Mouse (Mus musculus): ENCODE results near the gene Slc3a1. TPM values are rescaled to one million over a fixed set of nuclear protein-coding genes. Genes with fewer than 3 reads are reported as not detected.

Gene Slc3a1
- polyA plus RNA-seq, 1 experiment from 2014 or later: 11.1 TPM

DNA sequence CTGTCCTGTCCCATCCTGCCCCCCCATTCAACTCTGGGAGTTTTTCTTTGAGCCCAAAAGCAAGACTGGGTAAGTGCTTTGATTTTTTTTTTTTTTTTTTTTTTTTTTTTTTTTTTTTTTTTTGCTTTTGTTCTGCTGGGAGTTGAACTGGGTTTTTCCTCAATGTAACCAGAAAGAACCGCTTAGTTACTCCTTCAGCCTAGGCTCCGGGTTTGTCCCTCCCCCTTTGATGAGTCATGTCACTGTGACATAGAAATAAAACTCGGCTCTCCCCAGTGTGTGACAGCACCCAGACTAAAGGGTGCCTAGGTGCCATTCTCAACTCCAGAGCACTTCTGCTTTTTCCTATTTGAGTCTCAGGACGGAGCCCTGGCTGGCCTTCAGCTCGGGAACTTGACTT, 9.4 kb upstream of the Slc3a1 start:
- Histone ChIP-seq H3K4me1 (peaks cover 2% of the 10 kb centered on the region; the same call in 1 of the 2 replicates), H3K27me3 (no peaks in the 10 kb centered on the region), H3K9me3 (replicated peaks) (no peaks in the 10 kb centered on the region), H3K4me2 (no peak overlapping the region), H3K36me3 (no peaks in the 10 kb centered on the region), H3K4me3 (replicated peaks) (no peak overlapping the region), H3K27ac (no peak overlapping the region), H3K9ac (no peak overlapping the region)
- WGBS: 76% methylated on average over 5 of the region's 5 CpGs
- ATAC-seq (replicated peaks; ENCODE audit: low FRiP score): no peak

DNA sequence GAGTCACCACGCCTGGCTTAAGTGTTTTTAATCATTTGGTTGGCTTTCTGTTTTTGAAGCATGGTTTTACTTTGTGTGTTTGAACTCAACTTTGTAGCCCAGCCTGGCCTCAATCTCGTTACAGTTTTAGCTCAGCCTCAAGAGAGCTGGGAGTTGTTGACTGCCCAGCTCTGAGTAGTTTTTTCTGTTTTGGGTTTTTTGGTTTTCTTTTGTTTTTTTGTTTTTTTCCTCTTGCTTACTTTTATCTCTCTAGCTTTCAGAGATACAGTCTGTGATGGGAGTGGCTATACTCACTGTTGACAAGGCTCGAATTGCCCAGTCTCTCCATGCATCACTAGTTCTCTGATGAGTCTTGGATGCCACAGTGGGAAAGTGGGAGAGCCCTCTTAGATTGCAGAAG, 7.8 kb upstream of the Slc3a1 start:
- peak; percentile 73 for ATAC-seq (replicated peaks; ENCODE audit: low FRiP score)
- Histone ChIP-seq H3K4me2 (no peak overlapping the region), H3K27ac (no peak overlapping the region), H3K9ac (no peak overlapping the region), H3K9me3 (replicated peaks) (no peaks in the 10 kb centered on the region), H3K36me3 (no peaks in the 10 kb centered on the region), H3K4me3 (replicated peaks) (no peak overlapping the region), H3K4me1 (peaks cover 8% of the 10 kb centered on the region; the same call in 1 of the 2 replicates), H3K27me3 (no peaks in the 10 kb centered on the region)
- WGBS: 72% methylated on average over 3 of the region's 3 CpGs

DNA sequence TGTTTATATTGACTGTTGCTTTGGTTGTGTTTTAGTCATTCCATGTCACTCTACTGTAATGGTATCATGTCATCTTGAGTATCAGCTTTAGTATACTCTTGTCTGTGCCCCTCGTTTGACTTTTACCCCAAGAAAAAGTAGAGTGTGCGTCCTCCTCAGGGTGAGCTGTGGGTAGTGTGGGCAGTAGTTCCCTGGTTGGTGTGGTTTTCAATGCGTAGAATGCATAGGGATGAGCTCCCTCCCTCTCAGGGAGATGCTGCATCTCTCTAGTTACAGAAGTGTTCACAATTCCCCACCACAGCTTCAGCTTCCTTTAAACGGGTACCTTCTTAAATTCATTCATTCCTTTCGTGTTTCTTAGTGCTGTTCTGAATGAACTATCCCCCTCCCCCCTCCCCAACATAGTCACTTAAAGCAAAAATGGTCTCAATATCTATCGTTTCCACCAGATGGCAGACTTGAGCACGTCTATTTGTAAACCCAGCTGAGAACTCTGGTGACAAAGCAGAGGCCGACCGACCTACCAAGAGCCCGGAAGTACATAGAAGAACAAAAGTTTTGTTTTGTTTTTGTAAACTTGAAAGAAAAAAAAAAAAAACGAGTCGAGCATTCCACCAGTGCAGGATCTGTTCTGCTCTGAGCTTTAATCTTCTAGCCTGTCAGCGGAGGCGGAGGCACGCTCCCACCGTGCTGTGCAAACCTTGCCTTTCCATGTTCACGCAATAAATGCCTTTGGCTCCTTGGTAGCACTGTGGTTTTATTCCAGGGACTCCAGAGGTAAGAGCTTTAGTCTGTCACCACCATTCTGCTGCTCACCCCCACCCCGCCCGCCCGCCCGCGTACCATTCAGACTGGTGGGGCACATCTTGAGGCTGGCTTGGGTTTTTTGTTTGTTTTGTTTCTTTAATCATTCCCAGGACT, 4.7 kb upstream of the Slc3a1 start:
- Histone ChIP-seq H3K9ac (no peak overlapping the region), H3K36me3 (no peaks in the 10 kb centered on the region), H3K4me3 (replicated peaks) (no peak overlapping the region), H3K27ac (peak overlapping the region; percentile 32; the same call in 1 of the 2 replicates), H3K4me2 (0 out of 2 replicates have a peak overlapping the region, but pooled peaks have one; percentile 21), H3K9me3 (replicated peaks) (no peaks in the 10 kb centered on the region), H3K4me1 (peaks cover 11% of the 10 kb centered on the region), H3K27me3 (no peaks in the 10 kb centered on the region)
- 64% methylated on average over 22 of the region's 22 CpGs for WGBS
- no peak for ATAC-seq (replicated peaks; ENCODE audit: low FRiP score)

DNA sequence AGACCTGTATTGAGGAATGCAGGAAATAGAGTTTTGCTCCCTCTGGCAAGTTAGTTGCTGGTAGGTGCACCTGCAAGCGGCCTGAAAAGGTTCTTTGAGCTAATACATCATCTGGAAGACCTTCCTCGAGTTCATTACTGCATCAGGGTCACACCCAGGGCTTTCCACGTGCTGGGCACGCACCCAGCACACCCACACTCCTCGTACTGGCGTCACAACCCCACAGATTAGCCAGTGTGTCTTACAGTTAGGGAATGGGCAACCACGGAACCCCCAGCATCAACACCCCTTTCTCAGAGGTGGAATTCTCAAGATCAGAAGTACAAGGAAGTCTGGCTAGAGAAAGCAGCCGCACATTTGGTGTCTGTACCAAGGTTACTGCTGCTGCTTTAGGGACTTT, 3.9 kb upstream of the Slc3a1 start:
- 87% methylated on average over 8 of the region's 8 CpGs for WGBS
- ATAC-seq (replicated peaks; ENCODE audit: low FRiP score): no peak
- H3K27ac ChIP-seq: peak overlapping the region; percentile 32; the same call in 1 of the 2 replicates

DNA sequence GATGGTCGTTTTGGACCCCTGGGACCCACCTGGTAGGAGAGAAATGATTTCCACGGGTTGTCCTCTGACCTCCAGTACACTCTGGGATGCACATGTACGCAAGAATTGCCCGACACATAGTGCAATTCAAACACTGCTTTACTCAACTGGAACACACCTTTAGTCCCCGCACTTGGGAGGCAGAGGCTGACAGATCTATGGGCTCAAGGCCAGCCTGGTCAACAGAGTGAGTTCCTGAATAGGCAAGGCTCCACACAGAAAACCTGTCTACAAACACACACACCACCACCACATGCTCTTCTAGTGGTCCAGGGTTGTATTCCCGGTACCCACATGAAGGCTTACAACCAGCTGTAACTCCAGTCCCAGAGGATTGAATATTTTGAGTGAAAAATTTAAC, 3.0 kb upstream of the Slc3a1 start:
- Histone ChIP-seq H3K4me1 (peaks cover 11% of the 10 kb centered on the region), H3K27ac (no peak overlapping the region), H3K36me3 (no peaks in the 10 kb centered on the region), H3K4me3 (replicated peaks) (no peak overlapping the region), H3K9me3 (replicated peaks) (no peaks in the 10 kb centered on the region), H3K27me3 (no peaks in the 10 kb centered on the region), H3K4me2 (no peak overlapping the region), H3K9ac (no peak overlapping the region)
- no peak for ATAC-seq (replicated peaks; ENCODE audit: low FRiP score)
- 90% methylated on average over 6 of the region's 6 CpGs for WGBS

More for the DNA sequence above, 3.9 kb upstream of the Slc3a1 start:
- Histone ChIP-seq H3K4me3 (replicated peaks) (no peak overlapping the region), H3K4me2 (no peak overlapping the region), H3K9ac (no peak overlapping the region), H3K9me3 (replicated peaks) (no peaks in the 10 kb centered on the region), H3K27me3 (no peaks in the 10 kb centered on the region), H3K36me3 (no peaks in the 10 kb centered on the region), H3K4me1 (peaks cover 11% of the 10 kb centered on the region)

DNA sequence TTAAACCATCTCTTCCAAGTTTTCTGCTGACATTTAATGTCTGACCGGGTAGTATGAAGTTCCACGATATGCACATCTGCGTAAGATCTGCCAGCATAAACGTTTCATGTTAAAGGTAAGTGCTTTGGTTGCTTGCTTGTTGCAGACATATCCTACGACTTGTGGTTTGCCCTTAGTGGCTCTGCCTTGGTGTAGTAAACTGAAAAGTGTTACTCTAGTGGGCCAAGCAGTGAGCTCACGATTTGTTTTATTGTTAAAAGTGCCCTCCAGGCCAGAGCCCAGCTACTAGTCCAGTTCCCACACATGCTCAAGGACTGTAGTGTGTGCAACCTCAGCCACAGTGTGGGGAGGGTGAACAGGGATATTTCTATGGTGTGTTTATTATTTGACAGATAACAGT, 1.7 kb upstream of the Slc3a1 start:
- no peak overlapping the region for H3K4me3 ChIP-seq (replicated peaks)
- no peaks in the 10 kb centered on the region for H3K9me3 ChIP-seq (replicated peaks)
- H3K36me3 ChIP-seq: no peaks in the 10 kb centered on the region
- H3K27me3 ChIP-seq: no peaks in the 10 kb centered on the region
- ATAC-seq (replicated peaks; ENCODE audit: low FRiP score): no peak
- H3K4me2 ChIP-seq: no peak overlapping the region
- WGBS: 87% methylated on average over 6 of the region's 6 CpGs
- H3K9ac ChIP-seq: no peak overlapping the region
- peak overlapping the region; percentile 41; the same call in 1 of the 2 replicates for H3K27ac ChIP-seq
- peaks cover 11% of the 10 kb centered on the region for H3K4me1 ChIP-seq

DNA sequence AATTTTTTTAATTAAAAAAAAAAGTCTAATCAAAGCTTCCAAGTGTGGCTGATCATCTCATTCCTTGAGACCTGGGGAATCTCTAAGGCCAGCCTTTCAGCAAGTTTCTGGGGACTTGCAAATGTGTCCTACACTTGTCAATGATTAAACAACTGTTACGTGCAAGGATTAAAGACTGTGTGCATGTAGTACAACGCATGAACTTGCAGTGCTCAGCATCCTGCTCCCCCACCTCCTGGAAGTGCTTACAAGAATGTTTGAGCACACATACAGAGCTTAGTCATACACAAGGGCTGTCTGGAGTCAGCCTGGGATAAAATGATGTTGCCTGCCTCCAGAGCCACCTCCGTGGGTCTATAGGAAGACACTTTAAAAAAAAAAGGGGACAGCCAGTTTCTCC, 929 bp upstream of the Slc3a1 start:
- H3K27me3 ChIP-seq: no peaks in the 10 kb centered on the region
- H3K9me3 ChIP-seq (replicated peaks): no peaks in the 10 kb centered on the region
- 77% methylated on average over 3 of the region's 3 CpGs for WGBS
- no peaks in the 10 kb centered on the region for H3K36me3 ChIP-seq
- no peak overlapping the region for H3K4me3 ChIP-seq (replicated peaks)
- H3K4me1 ChIP-seq: peaks cover 11% of the 10 kb centered on the region
- H3K27ac ChIP-seq: 0 out of 2 replicates have a peak overlapping the region, but pooled peaks have one; percentile 41
- no peak overlapping the region for H3K4me2 ChIP-seq
- no peak overlapping the region for H3K9ac ChIP-seq
- peak; percentile 49 for ATAC-seq (replicated peaks; ENCODE audit: low FRiP score)

DNA sequence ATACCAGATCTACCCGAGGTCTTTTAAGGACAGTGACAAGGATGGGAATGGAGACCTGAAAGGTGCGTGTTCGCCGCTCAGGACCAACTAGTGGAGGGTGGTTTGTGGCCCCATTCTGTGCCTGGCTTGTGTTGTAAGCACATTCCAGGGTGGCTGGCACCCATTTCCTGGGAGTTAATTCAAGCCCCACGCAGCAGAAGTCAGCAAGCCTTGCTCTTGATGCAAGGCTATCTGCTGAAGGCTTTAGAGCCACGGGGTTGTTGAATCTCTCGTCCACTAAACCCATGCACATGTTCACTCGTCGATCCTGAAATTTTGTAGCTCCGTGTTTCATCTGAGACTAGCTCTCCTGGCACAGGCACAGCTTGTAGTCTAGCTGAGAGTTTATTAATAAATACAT, 621 bp downstream of the Slc3a1 start:
- no peaks in the 10 kb centered on the region for H3K9me3 ChIP-seq (replicated peaks)
- 93% methylated on average over 10 of the region's 10 CpGs for WGBS
- H3K27ac ChIP-seq: no peak overlapping the region
- no peak overlapping the region for H3K4me2 ChIP-seq
- no peak for ATAC-seq (replicated peaks; ENCODE audit: low FRiP score)
- peaks cover 9% of the 10 kb centered on the region for H3K4me1 ChIP-seq
- H3K36me3 ChIP-seq: no peaks in the 10 kb centered on the region
- H3K4me3 ChIP-seq (replicated peaks): no peak overlapping the region
- H3K27me3 ChIP-seq: no peaks in the 10 kb centered on the region
- H3K9ac ChIP-seq: no peak overlapping the region

DNA sequence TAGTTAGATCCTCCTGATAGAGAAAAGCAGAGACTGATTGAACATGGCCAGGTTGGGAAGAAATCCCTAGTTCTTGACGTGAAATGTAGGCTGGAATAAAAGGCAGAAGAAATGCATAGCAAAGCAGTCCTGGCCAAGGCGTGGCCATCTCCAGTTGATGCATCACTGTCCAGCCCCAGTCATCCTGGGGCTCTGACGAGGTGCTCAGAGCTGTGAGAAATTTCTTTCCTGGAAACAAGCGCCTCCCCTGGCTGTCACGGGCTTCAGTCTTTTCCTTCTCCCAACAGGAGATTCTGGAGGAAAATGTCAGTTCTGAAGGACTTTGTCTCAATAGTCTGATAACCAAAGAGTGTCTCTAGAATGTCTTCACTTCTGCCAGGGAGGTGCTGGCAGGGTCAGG, 2.5 kb downstream of the Slc3a1 start:
- Histone ChIP-seq H3K9me3 (replicated peaks) (no peaks in the 10 kb centered on the region), H3K27me3 (no peaks in the 10 kb centered on the region), H3K4me1 (peaks cover 3% of the 10 kb centered on the region), H3K4me2 (no peak overlapping the region), H3K9ac (no peak overlapping the region), H3K27ac (no peak overlapping the region), H3K36me3 (no peaks in the 10 kb centered on the region), H3K4me3 (replicated peaks) (no peak overlapping the region)
- no peak for ATAC-seq (replicated peaks; ENCODE audit: low FRiP score)
- 69% methylated on average over 5 of the region's 5 CpGs for WGBS

DNA sequence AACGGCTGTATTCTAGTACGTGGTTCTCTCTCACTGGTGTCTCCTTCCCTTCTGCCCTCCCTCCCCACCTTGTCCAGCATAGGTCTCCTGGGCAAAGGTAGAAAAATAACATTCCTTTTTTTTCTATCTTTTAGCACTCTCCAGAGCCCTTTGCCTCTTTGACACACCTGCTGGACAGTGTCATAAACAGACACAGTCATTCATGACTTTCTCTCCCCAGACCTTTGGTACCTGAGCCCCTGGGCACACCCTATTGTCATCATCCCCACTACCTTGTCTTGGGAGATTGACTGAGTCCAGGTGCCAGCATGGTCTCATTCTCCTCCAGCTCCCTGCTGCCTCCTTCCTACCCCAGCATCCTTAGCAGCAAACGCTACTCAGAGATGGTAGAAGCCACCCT, 4.9 kb downstream of the Slc3a1 start:
- Histone ChIP-seq H3K27me3 (no peaks in the 10 kb centered on the region), H3K4me2 (no peak overlapping the region), H3K36me3 (no peaks in the 10 kb centered on the region), H3K27ac (no peak overlapping the region), H3K4me3 (replicated peaks) (no peak overlapping the region), H3K4me1 (no peaks in the 10 kb centered on the region), H3K9me3 (replicated peaks) (no peaks in the 10 kb centered on the region), H3K9ac (no peak overlapping the region)
- ATAC-seq (replicated peaks; ENCODE audit: low FRiP score): no peak
- WGBS: 91% methylated on average over 3 of the region's 3 CpGs

DNA sequence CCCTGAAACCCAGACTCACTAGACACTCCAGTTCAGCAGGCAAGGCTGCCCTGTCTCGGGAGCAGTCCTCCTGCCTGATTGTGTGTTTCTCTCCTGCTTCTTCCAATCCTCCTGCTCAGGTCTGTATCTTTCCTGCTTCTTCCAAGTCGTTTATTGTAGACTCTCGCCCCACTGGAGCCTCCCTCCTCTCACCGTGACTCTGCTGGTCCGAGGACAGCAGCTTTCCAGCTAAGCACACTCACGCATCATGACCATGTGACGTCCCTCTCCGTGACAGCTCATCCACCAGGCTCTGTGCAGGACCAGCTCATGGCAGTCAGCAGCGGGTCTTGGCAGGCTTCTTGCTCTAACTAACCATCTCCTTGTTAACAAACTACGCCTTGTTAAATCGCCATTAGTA, 5.9 kb downstream of the Slc3a1 start:
- Histone ChIP-seq H3K9ac (no peak overlapping the region), H3K4me3 (replicated peaks) (no peak overlapping the region), H3K4me2 (no peak overlapping the region), H3K36me3 (no peaks in the 10 kb centered on the region), H3K27ac (no peak overlapping the region), H3K27me3 (no peaks in the 10 kb centered on the region), H3K4me1 (no peaks in the 10 kb centered on the region), H3K9me3 (replicated peaks) (no peaks in the 10 kb centered on the region)
- no peak for ATAC-seq (replicated peaks; ENCODE audit: low FRiP score)
- WGBS: 66% methylated on average over 11 of the region's 11 CpGs

DNA sequence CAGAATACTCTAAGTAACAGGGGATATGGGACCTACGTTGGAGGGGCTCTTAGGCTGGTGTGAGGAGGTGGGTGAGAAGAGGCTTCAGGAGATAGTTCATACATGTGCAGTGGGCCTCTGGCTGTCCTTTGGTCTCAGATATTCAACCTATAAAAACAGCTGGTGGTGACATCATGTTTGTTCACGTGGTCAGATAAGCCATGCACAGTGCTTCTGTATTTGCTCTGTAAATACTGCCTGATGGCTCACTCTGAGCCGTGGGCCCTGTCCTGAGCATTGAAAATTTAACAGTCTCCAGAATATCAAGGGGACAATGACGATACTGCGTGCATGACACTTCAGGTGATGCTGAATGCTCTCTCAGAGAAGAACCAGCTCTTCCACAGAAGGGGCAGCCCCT, 9.7 kb downstream of the Slc3a1 start:
- no peaks in the 10 kb centered on the region for H3K9me3 ChIP-seq (replicated peaks)
- H3K27ac ChIP-seq: no peak overlapping the region
- H3K4me2 ChIP-seq: no peak overlapping the region
- H3K4me1 ChIP-seq: peaks cover 16% of the 10 kb centered on the region
- WGBS: 81% methylated on average over 5 of the region's 5 CpGs
- no peaks in the 10 kb centered on the region for H3K36me3 ChIP-seq
- ATAC-seq (replicated peaks; ENCODE audit: low FRiP score): no peak
- no peak overlapping the region for H3K4me3 ChIP-seq (replicated peaks)
- no peak overlapping the region for H3K9ac ChIP-seq
- no peaks in the 10 kb centered on the region for H3K27me3 ChIP-seq
